Mouse (Mus musculus): ENCODE results near the gene B230217C12Rik.

B230217C12Rik gene

GRCm38 (mm10) chr11:97840539-97840954, at the start of gene B230217C12Rik:
Gene B230217C12Rik, plus strand, starts transcription at chr11:97840780.
- DNase-seq (ENCODE audit: low read depth): peak; percentile 58

DNA sequence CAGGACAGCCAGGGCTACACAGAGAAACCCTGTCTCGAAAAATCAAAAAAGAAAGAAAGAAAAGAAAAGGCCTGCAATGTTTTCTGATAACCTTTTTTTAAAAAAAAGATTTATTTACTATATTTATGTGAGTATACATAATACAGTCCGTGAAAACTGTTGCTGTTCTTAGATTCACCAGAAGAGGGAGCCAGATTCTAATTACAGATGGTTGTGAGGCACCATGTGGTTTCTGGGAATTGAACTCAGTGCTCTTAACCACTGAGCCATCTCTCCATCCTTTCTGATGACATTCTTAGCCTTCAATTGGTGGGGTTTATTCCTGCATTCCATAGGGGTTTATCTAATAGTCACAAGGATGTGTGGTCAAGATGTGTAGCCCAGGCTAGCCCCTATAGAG, 47.4 kb upstream of the B230217C12Rik start:
- peak; percentile 92 for DNase-seq (ENCODE audit: low read depth)

- peak; percentile 84 for DNase-seq (ENCODE audit: low read depth)
Observed at GRCm38 (mm10) chr11:97796910-97797309, 43.7 kb upstream of the B230217C12Rik start.

DNA sequence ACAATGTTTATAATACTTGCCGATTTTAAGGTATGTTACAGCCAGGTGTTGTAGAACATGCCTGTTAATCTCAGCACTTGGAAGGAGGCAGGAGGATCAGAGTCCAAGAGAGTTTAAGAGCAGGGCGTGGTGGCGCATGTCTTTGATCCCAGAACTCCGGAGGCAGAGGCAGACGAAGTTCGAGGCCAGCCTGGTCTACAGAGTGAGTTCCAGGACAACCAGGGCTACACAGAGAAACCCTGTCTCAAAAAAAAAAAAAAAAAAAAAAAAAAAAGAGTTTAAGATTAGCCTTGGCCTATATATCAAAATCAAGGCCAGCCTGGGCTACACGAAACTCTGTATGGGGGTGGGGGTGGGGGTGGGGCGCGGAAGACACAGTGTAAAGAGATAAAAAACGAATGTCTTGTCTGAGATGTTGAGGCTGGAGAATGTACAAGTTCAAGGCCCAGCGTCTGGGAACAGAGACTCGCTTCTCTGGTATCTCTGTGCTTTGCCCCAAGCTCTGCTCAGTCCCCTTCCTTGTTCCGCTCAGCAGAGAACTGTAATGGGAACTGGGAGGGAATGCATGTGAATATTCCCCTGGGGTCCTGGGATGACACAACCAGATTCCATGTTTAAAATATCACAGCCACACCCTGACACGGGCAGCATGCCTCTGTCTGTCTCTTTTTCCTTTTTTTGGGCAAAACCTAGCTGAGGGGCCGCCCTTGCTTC, 43.1 kb upstream of the B230217C12Rik start:
- DNase-seq (ENCODE audit: low read depth): no peak

DNA sequence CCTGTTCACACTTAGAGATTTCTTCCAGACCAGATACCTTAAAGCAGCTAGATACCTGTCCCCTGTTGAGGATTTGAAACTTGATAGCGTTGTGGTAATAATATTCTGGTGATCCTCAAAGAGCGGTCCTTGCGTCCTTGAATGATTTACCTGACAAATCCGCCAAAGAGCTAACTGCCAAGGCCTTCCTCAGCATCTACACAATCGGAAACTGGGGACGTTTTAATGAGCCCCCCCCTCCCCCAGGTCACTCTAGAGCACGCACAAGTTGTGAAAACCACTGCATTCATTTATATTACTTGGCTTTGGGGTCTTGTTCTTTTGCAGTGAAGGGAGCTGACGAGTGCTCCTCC, 42.5 kb upstream of the B230217C12Rik start:
- DNase-seq (ENCODE audit: low read depth): no peak

DNA sequence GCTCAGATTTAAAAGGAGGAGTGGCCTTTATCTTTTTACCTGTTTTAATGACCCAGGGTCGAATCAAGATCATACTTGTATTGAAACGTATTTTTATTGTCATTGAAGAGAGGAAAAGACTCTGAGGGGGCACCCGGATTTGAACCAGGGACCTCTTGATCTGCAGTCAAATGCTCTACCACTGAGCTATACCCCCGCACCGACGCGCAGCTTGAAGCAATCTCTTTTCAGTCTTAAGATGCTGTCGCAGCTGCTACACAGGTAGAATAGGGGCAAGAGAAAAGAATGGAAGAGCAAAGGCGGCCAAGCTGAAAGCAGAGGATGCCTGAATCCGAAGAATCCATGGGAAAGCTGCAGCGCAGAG, 41.8 kb upstream of the B230217C12Rik start, which contains the start of gene Lasp1:
TSS of gene Lasp1 (plus strand) at position 219 of the 364 bp plus-strand sequence.
- DNase-seq (ENCODE audit: low read depth): peak; percentile 95

DNA sequence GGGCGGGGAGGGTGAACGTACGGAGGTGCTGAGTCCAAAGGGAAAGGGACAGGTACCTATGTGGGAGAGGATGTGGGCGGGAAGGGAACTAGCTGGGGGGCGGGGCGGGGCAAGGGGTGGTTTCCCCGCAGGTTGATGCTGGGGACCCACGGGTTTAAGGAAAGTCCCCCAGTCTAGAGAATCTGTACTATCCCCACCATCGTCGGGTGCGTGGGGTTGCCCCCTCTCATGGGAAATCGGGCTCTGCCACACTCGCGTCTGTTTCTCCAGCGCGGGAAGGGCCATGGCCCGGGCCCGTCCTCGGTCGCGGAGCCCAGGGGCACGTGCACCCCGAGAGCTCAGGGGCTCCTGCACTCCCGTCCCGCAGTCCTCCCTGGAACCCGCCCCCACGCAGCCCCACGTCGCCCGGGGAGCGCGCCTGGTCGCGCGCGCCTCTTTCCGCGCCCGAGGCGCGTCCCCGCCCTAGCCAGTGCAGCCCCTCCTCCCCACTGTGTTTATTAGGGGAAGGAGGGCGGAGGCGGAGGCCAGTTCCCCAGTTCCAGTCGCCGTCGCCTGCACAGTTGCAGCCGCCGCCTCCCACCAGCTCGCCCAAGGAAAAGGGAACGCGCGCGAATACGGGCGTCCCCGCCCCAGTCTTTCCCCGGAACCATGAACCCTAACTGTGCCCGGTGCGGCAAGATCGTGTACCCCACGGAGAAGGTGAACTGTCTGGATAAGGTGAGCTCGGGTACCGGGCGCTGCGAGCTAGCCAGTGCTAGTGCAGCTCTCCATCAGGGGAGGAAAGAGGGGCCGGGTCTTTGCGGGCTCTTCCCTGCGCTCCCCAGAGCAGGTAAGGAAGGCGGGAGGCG, 41.2 kb upstream of the B230217C12Rik start:
- no peak for DNase-seq (ENCODE audit: low read depth)

- peak; percentile 77 for DNase-seq (ENCODE audit: low read depth)
Observed at GRCm38 (mm10) chr11:97799994-97800690, 40.4 kb upstream of the B230217C12Rik start.

- DNase-seq (ENCODE audit: low read depth): no peak
Observed at GRCm38 (mm10) chr11:97800691-97801408, 39.7 kb upstream of the B230217C12Rik start.

- no peak for DNase-seq (ENCODE audit: low read depth)
Observed at GRCm38 (mm10) chr11:97801409-97802193, 39.0 kb upstream of the B230217C12Rik start.

DNA sequence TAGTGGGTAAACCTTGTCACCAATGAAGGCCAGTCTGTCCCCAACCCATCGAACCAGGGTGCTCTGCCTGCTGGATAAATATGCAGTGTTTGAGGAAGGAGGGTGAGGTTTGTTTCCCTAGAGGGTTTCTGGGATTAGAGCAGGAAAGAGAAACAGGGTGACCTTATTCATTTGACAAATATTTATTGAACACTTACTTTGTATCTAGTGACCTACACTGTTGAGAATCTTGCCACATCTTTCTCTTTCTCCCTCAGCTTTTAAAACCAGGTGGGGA, 38.4 kb upstream of the B230217C12Rik start:
- no peak for DNase-seq (ENCODE audit: low read depth)

DNA sequence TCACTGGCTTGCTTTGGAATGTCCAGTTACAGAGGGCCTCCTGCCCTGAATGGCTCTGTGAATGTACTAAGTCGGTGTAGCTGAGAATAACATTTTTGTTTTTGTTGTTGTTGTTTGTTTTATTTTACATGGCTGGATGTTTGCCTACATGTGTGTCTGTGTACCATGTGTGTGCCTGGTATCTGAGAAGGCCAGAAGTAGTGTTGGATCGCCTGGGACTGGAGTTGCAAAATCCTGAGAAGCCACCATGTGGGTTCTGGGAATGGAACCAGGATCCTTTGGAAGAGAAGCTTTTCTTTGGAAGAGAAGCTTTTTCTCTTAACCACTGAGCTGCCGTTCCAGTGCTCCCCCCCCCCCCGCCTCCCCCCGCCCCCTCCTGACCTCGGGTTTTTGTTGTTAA, 38.1 kb upstream of the B230217C12Rik start:
- no peak for DNase-seq (ENCODE audit: low read depth)

DNA sequence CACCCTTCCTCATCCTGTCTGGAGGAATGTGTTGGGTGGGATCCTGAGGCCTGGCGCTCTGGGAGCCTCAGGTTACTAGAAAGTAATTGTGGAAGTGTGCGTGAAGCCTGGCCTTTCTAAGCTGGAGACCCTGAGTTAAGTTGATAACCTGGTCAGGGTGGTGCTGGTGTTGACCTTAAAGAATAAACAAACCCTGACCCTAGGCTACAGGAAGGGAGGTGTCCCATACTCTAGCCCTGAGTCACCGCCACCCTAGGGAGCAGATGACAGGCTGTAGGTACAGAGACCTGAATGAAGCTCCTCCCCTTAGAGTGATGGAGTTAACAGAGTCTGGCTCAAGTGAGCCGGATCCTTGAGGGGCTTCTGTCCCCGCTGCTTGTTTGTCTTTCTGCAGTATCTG, 36.7 kb upstream of the B230217C12Rik start:
- no peak for DNase-seq (ENCODE audit: low read depth)

- DNase-seq (ENCODE audit: low read depth): no peak
Observed at GRCm38 (mm10) chr11:97804841-97805661, 35.5 kb upstream of the B230217C12Rik start.

DNA sequence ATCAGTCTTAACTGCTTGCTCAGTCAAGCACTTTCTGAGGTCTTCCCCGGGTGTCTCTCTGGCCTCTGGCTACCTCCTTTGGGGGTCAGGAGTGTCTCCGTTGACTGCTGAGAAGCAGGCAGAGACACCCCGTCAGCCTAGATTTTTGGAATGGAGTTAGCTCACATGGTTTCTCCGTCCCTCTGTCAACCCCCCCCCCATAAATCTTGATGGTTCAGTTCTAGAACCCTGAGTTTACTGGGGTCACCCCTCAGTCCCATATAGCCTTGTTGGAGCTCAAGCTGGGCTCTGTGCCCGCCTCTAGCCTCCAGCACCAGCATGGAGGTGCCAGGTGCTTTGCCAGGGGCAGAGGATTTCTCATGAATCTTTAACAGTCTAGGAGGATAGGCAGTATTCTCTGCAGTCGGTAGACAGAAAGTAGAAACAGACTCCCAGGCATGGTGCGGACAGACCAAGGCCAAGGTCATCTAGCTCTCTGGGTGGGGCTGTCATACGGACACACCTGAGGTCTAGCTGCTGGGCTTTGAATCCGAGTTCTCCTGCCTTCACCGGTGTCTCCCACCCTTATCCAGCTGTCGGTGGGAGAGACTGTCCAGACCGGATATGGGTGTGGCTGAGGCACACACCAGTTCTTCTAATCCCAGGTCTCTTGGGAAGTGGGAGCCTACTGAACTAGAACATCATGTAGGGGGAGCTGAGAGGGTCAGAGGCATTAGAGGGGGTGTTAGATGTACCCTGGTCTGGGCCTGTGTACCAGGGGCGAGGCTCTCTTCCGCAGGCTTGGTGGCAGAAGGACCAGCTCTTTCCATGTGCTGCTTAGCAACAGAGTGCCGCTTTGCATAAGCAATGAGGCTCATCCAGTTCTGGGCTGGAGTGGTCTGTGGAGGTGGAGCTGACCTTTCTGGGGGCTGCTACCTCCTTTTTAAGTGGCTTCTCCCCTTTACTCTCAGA, 34.6 kb upstream of the B230217C12Rik start:
- DNase-seq (ENCODE audit: low read depth): no peak

GRCm38 (mm10) chr11:97806613-97806964, 34.0 kb upstream of the B230217C12Rik start:
- DNase-seq (ENCODE audit: low read depth): no peak

GRCm38 (mm10) chr11:97807626-97808025, 33.0 kb upstream of the B230217C12Rik start:
- no peak for DNase-seq (ENCODE audit: low read depth)

- peak; percentile 81 for DNase-seq (ENCODE audit: low read depth)
Observed at GRCm38 (mm10) chr11:97808093-97808492, 32.5 kb upstream of the B230217C12Rik start.

DNA sequence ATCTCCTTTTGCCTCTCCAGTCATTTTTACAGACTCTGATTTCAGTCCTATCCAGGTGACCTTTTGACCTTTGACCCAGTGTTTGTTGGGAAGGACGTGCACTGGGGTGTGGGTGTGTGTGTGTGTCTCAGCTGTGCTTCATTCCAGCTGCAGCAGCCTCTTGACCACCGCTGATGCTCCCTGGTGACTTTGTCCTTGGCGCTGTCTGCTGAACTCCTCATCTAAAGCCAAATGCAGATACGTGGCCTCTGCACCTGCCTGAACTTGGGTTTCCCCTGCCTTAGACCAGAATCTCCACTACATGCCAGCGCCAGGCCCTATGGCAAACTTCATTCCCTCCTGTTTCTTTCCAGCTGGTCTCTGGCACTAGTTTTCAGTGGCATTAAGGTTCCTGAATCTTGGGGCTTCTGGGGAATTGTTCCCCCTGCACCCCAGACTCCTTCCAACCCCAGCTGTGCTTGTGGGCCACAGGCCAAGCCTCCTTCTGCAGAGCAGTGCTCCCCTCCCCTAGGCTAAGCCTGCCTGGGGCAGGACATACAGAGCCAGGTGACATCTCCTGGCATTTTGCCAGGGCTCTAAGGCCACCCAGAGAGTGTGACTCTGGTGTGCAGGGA, 31.9 kb upstream of the B230217C12Rik start:
- DNase-seq (ENCODE audit: low read depth): no peak

All from naive thymus-derived CD4-positive, alpha-beta T cell, adult 2 months (primary cell).